Mouse (Mus musculus) CH12.LX (cell line): ENCODE results near the gene 4930519G04Rik. TPM values are rescaled to one million over a fixed set of nuclear protein-coding genes. Genes with fewer than 3 reads are reported as not detected.

Source experiments
- DNase-seq: peaks from one replicate; pipeline ENCODE4 v3.0.0-alpha.2; 2013; ENCODE audit errors: extremely low read depth
- H3K27ac ChIP-seq: 2 replicates; pipeline ENCODE4 v1.5.1; 2012; ENCODE audit warnings: low read depth, mild to moderate bottlenecking, control low read depth, moderate library complexity; ENCODE audit not compliant: insufficient read depth
- H3K27me3 ChIP-seq: replicated peaks from 2 replicates; pipeline ENCODE3; 2012; ENCODE audit warnings: inconsistent platforms
- H3K36me3 ChIP-seq, 2 experiments: replicated peaks in 1 of 2; 2 replicates each; pipeline versions ENCODE3 to v1.6.1; 2012; ENCODE audit warnings: inconsistent platforms in 1 of 2, low read length in 1 of 2, mild to moderate bottlenecking in 1 of 2, mixed read lengths in 1 of 2, moderate library complexity in 1 of 2; ENCODE audit not compliant: control insufficient read depth in 1 of 2, insufficient read depth in 1 of 2
- H3K4me1 ChIP-seq, 2 experiments: 2 replicates each; pipeline ENCODE4 v1.6.1; 2012; ENCODE audit warnings: inconsistent platforms in 1 of 2, moderate library complexity in 1 of 2; ENCODE audit not compliant: insufficient read depth in 2 of 2, control insufficient read depth in 1 of 2
- H3K4me2 ChIP-seq: 2 replicates; pipeline ENCODE4 v1.6.1; 2012; ENCODE audit warnings: low read depth, mild to moderate bottlenecking, control low read depth; ENCODE audit not compliant: poor library complexity, insufficient read depth, severe bottlenecking
- H3K4me3 ChIP-seq, 3 experiments: fragments of 150-350 bp in 1 of 3; sonication (generic) in 1 of 3; replicated peaks in 1 of 3; 2 replicates each; pipeline versions ENCODE3 to v1.5.1; 2011 to 2012; ENCODE audit warnings: low read depth in 2 of 3, low read length in 2 of 3, mild to moderate bottlenecking in 2 of 3, moderate library complexity in 2 of 3, control low read depth in 1 of 3, improper control_type of control experiment in 1 of 3, inconsistent platforms in 1 of 3, mixed read lengths in 1 of 3; ENCODE audit not compliant: poor library complexity in 1 of 3
- H3K79me2 ChIP-seq: replicated peaks from 2 replicates; pipeline ENCODE4 v1.6.1; 2012; ENCODE audit warnings: mild to moderate bottlenecking, moderate library complexity; ENCODE audit not compliant: control insufficient read depth, poor library complexity, insufficient read depth, severe bottlenecking; ENCODE audit errors: extremely low read depth
- H3K9ac ChIP-seq: 2 replicates; pipeline ENCODE4 v1.6.1; 2012; ENCODE audit warnings: low read depth, mild to moderate bottlenecking, control low read depth, moderate library complexity; ENCODE audit not compliant: insufficient read depth
- H3K9me3 ChIP-seq: replicated peaks from 2 replicates; pipeline ENCODE3; 2012; ENCODE audit warnings: low read length, inconsistent platforms, mixed read lengths
- CHD2 ChIP-seq: IDR thresholded peaks from 2 replicates; pipeline ENCODE4 v1.6.1; 2011; ENCODE audit warnings: low read length, improper control_type of control experiment
- E2F4 ChIP-seq: IDR thresholded peaks from 2 replicates; pipeline ENCODE4 v1.6.1; 2011; ENCODE audit warnings: low read depth, low read length, improper control_type of control experiment; ENCODE audit not compliant: insufficient replicate concordance
- KAT2A ChIP-seq: IDR thresholded peaks from 2 replicates; pipeline ENCODE4 v1.6.1; 2012; ENCODE audit warnings: low read length, improper control_type of control experiment, inconsistent platforms; ENCODE audit not compliant: insufficient replicate concordance
- MAX ChIP-seq: IDR thresholded peaks from 2 replicates; pipeline ENCODE4 v1.6.1; 2011; ENCODE audit warnings: low read length, improper control_type of control experiment
- MAZ ChIP-seq: IDR thresholded peaks from 2 replicates; pipeline ENCODE4 v1.6.1; 2012; ENCODE audit warnings: low read depth, mild to moderate bottlenecking, inconsistent platforms, low read length, improper control_type of control experiment, moderate library complexity
- MXI1 ChIP-seq: IDR thresholded peaks from 2 replicates; pipeline ENCODE4 v1.6.1; 2011; ENCODE audit warnings: mild to moderate bottlenecking, low read depth, low read length, improper control_type of control experiment
- NELFE ChIP-seq: IDR thresholded peaks from 2 replicates; pipeline ENCODE4 v1.6.1; 2011; ENCODE audit warnings: low read depth, low read length, improper control_type of control experiment
- POLR2AphosphoS2 ChIP-seq: IDR thresholded peaks from 2 replicates; pipeline ENCODE4 v1.6.1; 2011; ENCODE audit warnings: low read depth, low read length, improper control_type of control experiment
- SIN3A ChIP-seq: IDR thresholded peaks from 2 replicates; pipeline ENCODE4 v1.6.1; 2012; ENCODE audit warnings: low read length, improper control_type of control experiment, inconsistent platforms
- TBP ChIP-seq: conservative IDR thresholded peaks from 2 replicates; pipeline ENCODE4 v1.6.1; 2011; ENCODE audit warnings: low read depth, low read length, improper control_type of control experiment
- USF1 ChIP-seq: IDR thresholded peaks from 2 replicates; pipeline ENCODE4 v1.6.1; 2014; ENCODE audit warnings: low read depth, mild to moderate bottlenecking, inconsistent platforms, low read length, improper control_type of control experiment
- USF2 ChIP-seq: conservative IDR thresholded peaks from 2 replicates; pipeline ENCODE4 v1.6.1; 2011; ENCODE audit warnings: low read depth, low read length, improper control_type of control experiment
- ZC3H11A ChIP-seq: IDR thresholded peaks from 2 replicates; pipeline ENCODE4 v1.6.1; 2012; ENCODE audit warnings: low read depth, mild to moderate bottlenecking, inconsistent platforms, low read length, improper control_type of control experiment
- ZKSCAN1 ChIP-seq: IDR thresholded peaks from 2 replicates; pipeline ENCODE4 v1.6.1; 2012; ENCODE audit warnings: low read depth, inconsistent platforms, low read length, improper control_type of control experiment, borderline replicate concordance
- dilution Hi-C: fragments of 300-500 bp; cut with MboI; formaldehyde crosslinking; loops from 2 replicates; pipeline ENCODE4 v1.14.3; 2020; ENCODE audit warnings: low sequenced_read_pairs; ENCODE audit not compliant: extremely low pct_unique_long_range_greater_than_20kb, extremely low pct_ligation_motif_present
- in situ Hi-C: fragments of 300-500 bp; cut with MboI; formaldehyde crosslinking; loops from 3 replicates; pipeline ENCODE4 v1.14.3; 2019; ENCODE audit warnings: low sequenced_read_pairs, low pct_ligation_motif_present, low pct_unique_long_range_greater_than_20kb, mixed read lengths
- polyA plus RNA-seq: library from polyadenylated mRNA; unstranded; fragments of >175 nt; gene quantifications from 2 replicates; pipeline ENCODE4 v1.2.1, GENCODE M21; 2012; ENCODE audit warnings: low read depth; ENCODE audit not compliant: insufficient read length
- total RNA-seq, 2 experiments: library from RNA; depleted of rRNA; stranded (reverse); fragments of 300-350 nt in 1 of 2; fragments of >200 nt in 1 of 2; gene quantifications; 2 replicates each; pipeline ENCODE4 v1.2.3; 2012 to 2014

4930519G04Rik gene
- total and polyA plus RNA-seq, 3 experiments: not detected

GRCm38 (mm10) chr5:114806636-114807035 is 46.8 kb upstream of the 4930519G04Rik start:
- Histone ChIP-seq H3K36me3 (peaks cover 44 to 90% of the 10 kb centered on the region in 2 experiments), H3K27me3 (no peaks in the 10 kb centered on the region), H3K9ac (no peak overlapping the region), H3K4me2 (no peak overlapping the region), H3K9me3 (no peaks in the 10 kb centered on the region), H3K4me3 (no peak overlapping the region), H3K27ac (no peak overlapping the region), H3K79me2 (no peaks in the 10 kb centered on the region), H3K4me1 (peaks cover 5 to 8% of the 10 kb centered on the region in 2 experiments; a peak in 3 of 4 replicates)
- in situ Hi-C loops: no loop called here
- TF ChIP-seq CHD2: no peak
- TF ChIP-seq USF1: no peak
- no peak for TF ChIP-seq MAZ
- TF ChIP-seq ZC3H11A: no peak
- no peak for TF ChIP-seq ZKSCAN1
- dilution Hi-C loops: no loop called here
- DNase-seq: no peak

GRCm38 (mm10) chr5:114807063-114807462 is 46.4 kb upstream of the 4930519G04Rik start:
- no peak for TF ChIP-seq MAZ
- no peak for TF ChIP-seq TBP
- no peak for TF ChIP-seq MXI1
- no peak for TF ChIP-seq SIN3A
- DNase-seq: no peak
- no peaks in the 10 kb centered on the region for H3K27me3 ChIP-seq
- no peaks in the 10 kb centered on the region for H3K79me2 ChIP-seq
- H3K27ac ChIP-seq: no peak overlapping the region
- H3K4me2 ChIP-seq: no peak overlapping the region
- dilution Hi-C loops: no loop called here
- H3K9me3 ChIP-seq: no peaks in the 10 kb centered on the region
- in situ Hi-C loops: no loop called here
- peaks cover 5 to 10% of the 10 kb centered on the region in 2 experiments; a peak in 3 of 4 replicates for H3K4me1 ChIP-seq
- H3K9ac ChIP-seq: no peak overlapping the region
- H3K4me3 ChIP-seq: no peak overlapping the region
- H3K36me3 ChIP-seq: peaks cover 42 to 87% of the 10 kb centered on the region in 2 experiments

- no peaks in the 10 kb centered on the region for H3K27me3 ChIP-seq
- dilution Hi-C loops (no loop called here), in situ Hi-C loops (no loop called here)
- no peak overlapping the region for H3K4me2 ChIP-seq
- H3K4me3 ChIP-seq: no peak overlapping the region
- H3K9me3 ChIP-seq: no peaks in the 10 kb centered on the region
- peaks cover 5 to 13% of the 10 kb centered on the region in 2 experiments; a peak in 3 of 4 replicates for H3K4me1 ChIP-seq
- H3K27ac ChIP-seq: no peak overlapping the region
- DNase-seq: no peak
- no peak for TF ChIP-seq KAT2A
- no peak for TF ChIP-seq USF2
- no peak for TF ChIP-seq E2F4
- TF ChIP-seq MAX: no peak
- no peak for TF ChIP-seq POLR2AphosphoS2
- TF ChIP-seq ZKSCAN1: no peak
- no peak for TF ChIP-seq NELFE
- no peak overlapping the region for H3K9ac ChIP-seq
- 0 out of 2 replicates have a peak, but pooled peaks cover 2% of the 10 kb centered on the region for H3K79me2 ChIP-seq
- peaks cover 39 to 86% of the 10 kb centered on the region in 2 experiments for H3K36me3 ChIP-seq
Measured at GRCm38 (mm10) chr5:114807468-114807867, 46.0 kb upstream of the 4930519G04Rik start.
